Mouse (Mus musculus): ENCODE data around the gene Vmn1r55. TPM values are rescaled to one million over a fixed set of nuclear protein-coding genes. Genes with fewer than 3 reads are reported as not detected.
A peak's percentile ranks its signal among the peaks of the same experiment; 100 is the strongest.
"Not testable (repeated sequence)": the region's sequence is repeated elsewhere in the genome, so short reads cannot be mapped to it uniquely, and the experiment has no call there.

The Vmn1r55 gene
- not detected in 2 replicates for polyA plus RNA-seq (2014; fragmentation: Nextera tagmentation; extraction: Ambion mirVana)

DNA sequence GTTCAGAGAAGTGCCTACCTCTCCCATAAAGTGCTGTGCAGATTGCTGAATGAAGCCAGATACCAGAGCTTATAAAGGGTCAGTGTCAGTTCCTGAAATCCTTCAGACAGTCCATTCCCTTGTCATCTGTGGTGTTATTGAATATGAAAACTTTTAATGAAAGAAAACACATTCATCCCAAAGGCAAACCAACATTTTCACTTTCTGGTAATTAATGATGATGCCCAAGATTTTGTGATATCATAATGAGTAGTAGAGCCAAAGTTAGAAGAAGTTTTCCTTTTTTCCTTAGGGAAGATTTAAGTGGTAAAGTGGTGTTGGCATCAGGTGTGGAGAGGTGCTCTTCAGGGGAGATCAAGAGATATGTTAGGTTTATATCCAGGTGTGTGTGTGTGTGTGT lies at the start of gene Vmn1r55:
Gene Vmn1r55 (minus strand): TSS at position 101 of the 400 bp plus-strand sequence.
- H3K4me1 ChIP-seq (ENCODE audit: control insufficient read depth, insufficient read depth, low read length); H3K9me3 ChIP-seq (ENCODE audit: control insufficient read depth, low read length); H3K27me3 ChIP-seq (ENCODE audit: control insufficient read depth, insufficient read depth, low read length); ATAC-seq (ENCODE audit: low FRiP score, low TSS enrichment); H3K4me3 ChIP-seq (ENCODE audit: low read length); H3K36me3 ChIP-seq (ENCODE audit: control insufficient read depth, insufficient read depth, low read length); H3K4me2 ChIP-seq (replicated peaks; ENCODE audit: low read depth, low read length); H3K9ac ChIP-seq (ENCODE audit: low read depth, low read length); H3K27ac ChIP-seq (ENCODE audit: low read depth, low read length): not testable (repeated sequence)

DNA sequence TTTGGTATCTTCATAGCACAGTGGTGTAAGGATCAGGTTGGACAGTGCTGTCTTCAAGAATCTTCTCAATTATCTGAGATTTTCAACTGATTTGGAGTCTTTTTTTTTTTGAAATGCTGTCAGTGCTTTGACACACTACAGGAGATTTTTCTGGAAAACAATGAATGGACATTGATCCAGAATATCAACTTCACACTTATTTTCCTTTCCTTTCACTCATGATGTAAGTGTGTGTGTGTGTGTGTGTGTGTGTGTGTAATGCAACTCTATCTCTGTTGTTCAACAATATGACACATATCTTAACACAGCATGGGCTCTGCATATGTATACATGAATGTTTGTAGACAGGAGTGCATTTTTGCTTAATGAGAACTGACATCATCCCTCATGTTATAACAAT lies 47.2 kb upstream of the Vmn1r55 start, which contains the start of gene Vmn1r56:
Gene Vmn1r56 (minus strand): TSS at position 101 of the 400 bp plus-strand sequence.
- H3K27ac ChIP-seq (ENCODE audit: low read depth, low read length); H3K4me3 ChIP-seq (ENCODE audit: low read length); H3K4me2 ChIP-seq (replicated peaks; ENCODE audit: low read depth, low read length); H3K9ac ChIP-seq (ENCODE audit: low read depth, low read length); H3K9me3 ChIP-seq (ENCODE audit: control insufficient read depth, low read length); ATAC-seq (ENCODE audit: low FRiP score, low TSS enrichment); H3K36me3 ChIP-seq (ENCODE audit: control insufficient read depth, insufficient read depth, low read length); H3K4me1 ChIP-seq (ENCODE audit: control insufficient read depth, insufficient read depth, low read length); H3K27me3 ChIP-seq (ENCODE audit: control insufficient read depth, insufficient read depth, low read length): not testable (repeated sequence)

DNA sequence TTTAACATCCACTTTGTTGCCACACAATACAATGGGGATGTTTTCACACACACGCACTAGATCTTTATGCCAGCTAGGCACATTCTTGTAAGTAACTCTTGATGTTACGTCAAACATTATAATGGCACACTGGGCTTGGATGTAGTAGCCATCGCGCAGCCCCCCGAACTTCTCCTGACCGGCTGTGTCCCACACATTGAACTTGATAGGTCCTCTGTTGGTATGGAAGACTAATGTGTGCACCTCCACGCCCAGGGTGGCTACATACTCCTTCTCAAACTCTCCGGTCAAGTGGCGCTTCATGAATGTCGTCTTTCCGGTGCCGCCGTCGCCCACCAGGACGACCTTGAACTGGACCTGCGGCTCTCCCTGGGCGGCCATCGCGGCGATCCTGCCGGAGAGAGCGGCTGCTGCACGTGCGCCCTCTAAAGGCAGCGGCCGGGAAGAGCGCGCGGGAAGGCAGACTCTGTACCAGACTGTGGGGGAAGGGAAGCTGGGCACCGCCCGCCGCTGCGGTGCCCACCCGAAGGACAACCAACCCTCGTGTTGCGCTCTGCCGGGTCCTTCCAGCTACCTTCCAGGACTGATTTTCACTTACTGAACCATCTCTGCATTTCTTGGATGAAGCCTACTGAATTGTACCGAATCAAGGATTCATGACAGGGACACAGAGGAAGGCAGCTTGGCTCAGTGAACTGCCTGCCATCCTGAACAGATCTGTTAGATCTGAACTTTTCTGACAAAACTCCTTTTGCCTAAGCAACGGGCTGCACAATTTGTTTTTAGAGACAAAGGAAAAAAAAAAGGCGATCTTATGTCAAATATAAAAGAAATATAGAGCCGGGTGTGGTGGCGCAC lies 23.7 kb downstream of the Vmn1r55 start, which contains the start of gene Rasl2-9:
Gene Rasl2-9 (minus strand): TSS at position 402 of the 858 bp plus-strand sequence.
- Histone ChIP-seq H3K36me3 (ENCODE audit: control insufficient read depth, insufficient read depth, low read length) (no peaks in the 10 kb centered on the region), H3K9ac (ENCODE audit: low read depth, low read length) (peak within 1 kb of the TSS; percentile 9; the same call in 1 of the 2 replicates), H3K4me3 (ENCODE audit: low read length) (peak within 1 kb of the TSS; percentile 33), H3K4me2 (replicated peaks; ENCODE audit: low read depth, low read length) (peak within 1 kb of the TSS; percentile 51), H3K27me3 (ENCODE audit: control insufficient read depth, insufficient read depth, low read length) (no peaks in the 10 kb centered on the region), H3K4me1 (ENCODE audit: control insufficient read depth, insufficient read depth, low read length) (no peaks in the 10 kb centered on the region), H3K27ac (ENCODE audit: low read depth, low read length) (no peak within 1 kb of the TSS), H3K9me3 (ENCODE audit: control insufficient read depth, low read length) (no peaks in the 10 kb centered on the region)
- WGBS, result 18% methylated on average over 42 of the region's 42 CpGs
- peak; percentile 90 for ATAC-seq (ENCODE audit: low FRiP score, low TSS enrichment)

DNA sequence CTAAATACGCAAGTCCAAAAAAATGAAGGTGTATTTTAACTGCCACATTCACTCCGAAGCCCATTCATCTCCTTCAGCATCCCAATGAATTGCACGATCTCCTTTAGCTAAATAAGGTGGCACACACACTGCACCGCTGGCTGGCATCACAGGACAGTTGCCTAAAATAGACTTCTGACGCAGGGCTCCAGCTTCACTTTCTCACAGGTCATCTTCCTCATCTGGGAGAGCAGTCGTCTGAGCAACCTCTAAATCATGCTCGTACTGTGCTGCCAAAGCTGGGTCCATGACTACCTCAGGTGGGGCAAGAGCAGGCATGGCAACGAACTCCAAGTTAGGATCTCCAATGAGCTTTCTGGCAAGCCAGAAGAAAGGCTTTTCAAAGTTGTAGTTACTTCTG lies 24.4 kb downstream of the Vmn1r55 start:
- 90% methylated on average over 8 of the region's 8 CpGs for WGBS
- Histone ChIP-seq H3K36me3 (ENCODE audit: control insufficient read depth, insufficient read depth, low read length) (no peaks in the 10 kb centered on the region), H3K4me1 (ENCODE audit: control insufficient read depth, insufficient read depth, low read length) (no peaks in the 10 kb centered on the region), H3K27me3 (ENCODE audit: control insufficient read depth, insufficient read depth, low read length) (no peaks in the 10 kb centered on the region), H3K4me2 (replicated peaks; ENCODE audit: low read depth, low read length) (no peak overlapping the region), H3K4me3 (ENCODE audit: low read length) (no peak overlapping the region), H3K27ac (ENCODE audit: low read depth, low read length) (no peak overlapping the region), H3K9me3 (ENCODE audit: control insufficient read depth, low read length) (no peaks in the 10 kb centered on the region), H3K9ac (ENCODE audit: low read depth, low read length) (no peak overlapping the region)
- ATAC-seq (ENCODE audit: low FRiP score, low TSS enrichment), result no peak

DNA sequence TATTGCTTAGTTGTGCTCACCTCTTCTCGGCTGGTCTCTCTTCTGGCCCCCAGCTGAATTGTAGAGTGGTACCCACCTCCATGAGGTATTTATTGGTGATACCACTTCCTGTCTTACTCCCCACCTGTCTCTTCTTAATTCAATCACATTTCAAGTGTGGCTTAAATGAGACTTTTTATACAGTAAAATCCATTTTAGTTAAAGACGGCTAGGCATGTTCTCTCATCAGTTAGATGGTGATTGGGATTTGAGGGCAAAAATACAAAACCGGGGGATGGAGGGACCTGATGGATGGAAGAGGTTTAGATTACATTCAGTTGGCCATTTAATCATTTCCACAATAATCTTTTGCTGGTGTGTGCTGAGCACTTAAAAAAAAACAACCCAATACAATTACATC lies 32.6 kb downstream of the Vmn1r55 start, which contains the start of gene Rfpl4:
Gene Rfpl4 (minus strand): TSS at position 101 of the 400 bp plus-strand sequence.
- ATAC-seq (ENCODE audit: low FRiP score, low TSS enrichment), result no peak
- H3K4me1 ChIP-seq (ENCODE audit: control insufficient read depth, insufficient read depth, low read length), result no peaks in the 10 kb centered on the region
- H3K27me3 ChIP-seq (ENCODE audit: control insufficient read depth, insufficient read depth, low read length), result no peaks in the 10 kb centered on the region
- WGBS, result 92% methylated on average over 3 of the region's 3 CpGs
- H3K36me3 ChIP-seq (ENCODE audit: control insufficient read depth, insufficient read depth, low read length), result no peaks in the 10 kb centered on the region
- no peak within 1 kb of the TSS for H3K4me3 ChIP-seq (ENCODE audit: low read length)
- no peaks in the 10 kb centered on the region for H3K9me3 ChIP-seq (ENCODE audit: control insufficient read depth, low read length)
- H3K27ac ChIP-seq (ENCODE audit: low read depth, low read length), result no peak within 1 kb of the TSS
- H3K9ac ChIP-seq (ENCODE audit: low read depth, low read length), result no peak within 1 kb of the TSS
- no peak within 1 kb of the TSS for H3K4me2 ChIP-seq (replicated peaks; ENCODE audit: low read depth, low read length)

DNA sequence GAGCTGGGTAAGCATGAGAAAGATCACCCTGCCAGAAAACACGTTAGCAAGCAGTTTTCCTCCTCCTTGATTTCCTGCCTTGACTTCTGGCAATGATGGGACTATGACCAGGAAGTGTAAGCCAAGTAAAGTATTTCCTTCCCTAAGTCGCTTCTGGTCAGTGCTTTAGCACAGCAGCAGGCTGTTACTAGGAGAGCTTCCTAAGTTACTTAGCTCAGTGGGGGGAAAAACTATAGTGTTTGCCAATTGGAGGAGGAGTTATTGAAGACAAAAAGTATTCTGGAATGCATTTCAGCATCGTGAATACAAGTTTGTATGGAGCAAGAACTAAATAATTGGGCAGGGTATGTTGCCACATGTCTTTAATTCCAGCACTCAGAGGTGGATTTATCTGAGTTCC lies 36.8 kb downstream of the Vmn1r55 start:
- Histone ChIP-seq H3K9me3 (ENCODE audit: control insufficient read depth, low read length) (peaks cover 5% of the 10 kb centered on the region), H3K9ac (ENCODE audit: low read depth, low read length) (no peak overlapping the region), H3K27me3 (ENCODE audit: control insufficient read depth, insufficient read depth, low read length) (no peaks in the 10 kb centered on the region), H3K27ac (ENCODE audit: low read depth, low read length) (no peak overlapping the region), H3K36me3 (ENCODE audit: control insufficient read depth, insufficient read depth, low read length) (no peaks in the 10 kb centered on the region), H3K4me2 (replicated peaks; ENCODE audit: low read depth, low read length) (no peak overlapping the region), H3K4me3 (ENCODE audit: low read length) (no peak overlapping the region), H3K4me1 (ENCODE audit: control insufficient read depth, insufficient read depth, low read length) (no peaks in the 10 kb centered on the region)
- WGBS, result 33% methylated on average over 3 of the region's 3 CpGs
- ATAC-seq (ENCODE audit: low FRiP score, low TSS enrichment), result no peak

DNA sequence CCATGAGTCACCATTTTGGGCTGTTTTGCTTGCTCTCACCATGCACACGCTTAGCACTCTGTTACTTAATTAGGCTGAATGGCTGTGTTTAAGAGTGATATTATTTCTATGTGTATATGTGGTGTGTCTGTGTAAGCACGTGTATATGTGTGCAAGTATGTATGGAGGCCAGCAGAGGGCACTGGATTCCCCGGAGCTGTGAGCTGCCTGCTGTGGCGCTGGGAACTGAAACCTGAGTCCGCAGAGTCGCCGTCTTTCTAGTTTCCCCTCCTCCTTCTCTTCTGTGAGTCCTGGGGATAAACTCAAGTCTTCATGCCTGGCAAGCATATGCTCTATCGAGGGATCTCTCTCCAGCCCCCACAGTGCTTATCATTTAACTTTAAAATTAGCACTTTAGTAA lies 40.2 kb downstream of the Vmn1r55 start:
- no peak overlapping the region for H3K9ac ChIP-seq (ENCODE audit: low read depth, low read length)
- H3K27me3 ChIP-seq (ENCODE audit: control insufficient read depth, insufficient read depth, low read length), result no peaks in the 10 kb centered on the region
- ATAC-seq (ENCODE audit: low FRiP score, low TSS enrichment), result no peak
- no peaks in the 10 kb centered on the region for H3K36me3 ChIP-seq (ENCODE audit: control insufficient read depth, insufficient read depth, low read length)
- H3K9me3 ChIP-seq (ENCODE audit: control insufficient read depth, low read length), result peaks cover 5% of the 10 kb centered on the region
- no peak overlapping the region for H3K4me2 ChIP-seq (replicated peaks; ENCODE audit: low read depth, low read length)
- no peak overlapping the region for H3K4me3 ChIP-seq (ENCODE audit: low read length)
- H3K4me1 ChIP-seq (ENCODE audit: control insufficient read depth, insufficient read depth, low read length), result no peaks in the 10 kb centered on the region
- 83% methylated on average over 8 of the region's 8 CpGs for WGBS
- H3K27ac ChIP-seq (ENCODE audit: low read depth, low read length), result no peak overlapping the region

DNA sequence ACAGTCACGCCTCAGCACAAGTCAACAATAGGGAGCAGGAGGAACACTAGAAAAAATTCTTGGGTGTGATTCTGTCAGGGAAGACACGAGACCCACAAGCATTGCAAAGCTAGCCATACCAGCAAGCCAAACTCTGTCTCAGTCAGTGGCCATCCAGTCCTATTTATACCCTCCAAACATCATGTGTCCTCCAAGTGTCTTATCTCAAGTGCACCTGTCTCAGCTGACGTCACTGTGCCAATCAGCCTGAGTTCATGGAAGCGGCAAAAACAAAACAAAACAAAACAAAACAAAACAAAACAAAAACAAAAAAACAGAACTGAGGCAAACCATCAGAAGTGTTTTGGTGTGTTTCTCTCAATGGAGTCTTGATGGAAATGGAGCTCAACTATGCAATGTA lies 41.2 kb downstream of the Vmn1r55 start:
- Histone ChIP-seq H3K4me1 (ENCODE audit: control insufficient read depth, insufficient read depth, low read length) (no peaks in the 10 kb centered on the region), H3K27ac (ENCODE audit: low read depth, low read length) (no peak overlapping the region), H3K36me3 (ENCODE audit: control insufficient read depth, insufficient read depth, low read length) (no peaks in the 10 kb centered on the region), H3K4me2 (replicated peaks; ENCODE audit: low read depth, low read length) (no peak overlapping the region), H3K9ac (ENCODE audit: low read depth, low read length) (no peak overlapping the region), H3K9me3 (ENCODE audit: control insufficient read depth, low read length) (peaks cover 5% of the 10 kb centered on the region), H3K27me3 (ENCODE audit: control insufficient read depth, insufficient read depth, low read length) (no peaks in the 10 kb centered on the region), H3K4me3 (ENCODE audit: low read length) (no peak overlapping the region)
- 78% methylated on average over 4 of the region's 4 CpGs for WGBS
- no peak for ATAC-seq (ENCODE audit: low FRiP score, low TSS enrichment)

DNA sequence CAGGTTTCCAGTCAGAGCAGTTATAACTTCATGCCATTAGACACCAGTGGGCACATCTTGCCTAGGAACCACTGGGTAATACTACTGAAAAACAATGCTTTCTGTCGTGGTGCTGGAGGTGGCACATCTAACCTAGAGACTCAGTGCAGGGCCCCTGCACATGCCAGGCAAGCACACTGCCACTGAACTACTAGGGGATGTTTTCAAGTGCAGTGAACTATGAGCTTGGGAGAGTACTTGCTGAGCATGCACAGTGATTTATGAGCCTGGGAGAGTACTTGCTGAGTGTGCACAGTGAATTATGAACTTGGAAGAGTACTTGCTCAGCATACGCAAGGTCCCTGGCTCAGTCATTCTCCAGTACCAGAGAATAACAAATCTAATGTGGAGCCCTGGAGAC lies 46.9 kb downstream of the Vmn1r55 start:
- Histone ChIP-seq H3K27me3 (ENCODE audit: control insufficient read depth, insufficient read depth, low read length) (no peaks in the 10 kb centered on the region), H3K27ac (ENCODE audit: low read depth, low read length) (no peak overlapping the region), H3K4me3 (ENCODE audit: low read length) (no peak overlapping the region), H3K4me2 (replicated peaks; ENCODE audit: low read depth, low read length) (no peak overlapping the region), H3K4me1 (ENCODE audit: control insufficient read depth, insufficient read depth, low read length) (no peaks in the 10 kb centered on the region), H3K9me3 (ENCODE audit: control insufficient read depth, low read length) (no peaks in the 10 kb centered on the region), H3K9ac (ENCODE audit: low read depth, low read length) (no peak overlapping the region), H3K36me3 (ENCODE audit: control insufficient read depth, insufficient read depth, low read length) (peaks cover 17% of the 10 kb centered on the region)
- 88% methylated on average over 2 of the region's 2 CpGs for WGBS
- no peak for ATAC-seq (ENCODE audit: low FRiP score, low TSS enrichment)

Data from kidney, embryonic 14.5 days (tissue).